Mouse (Mus musculus): ENCODE results near the gene Cacna2d3.

Cacna2d3 gene

DNA sequence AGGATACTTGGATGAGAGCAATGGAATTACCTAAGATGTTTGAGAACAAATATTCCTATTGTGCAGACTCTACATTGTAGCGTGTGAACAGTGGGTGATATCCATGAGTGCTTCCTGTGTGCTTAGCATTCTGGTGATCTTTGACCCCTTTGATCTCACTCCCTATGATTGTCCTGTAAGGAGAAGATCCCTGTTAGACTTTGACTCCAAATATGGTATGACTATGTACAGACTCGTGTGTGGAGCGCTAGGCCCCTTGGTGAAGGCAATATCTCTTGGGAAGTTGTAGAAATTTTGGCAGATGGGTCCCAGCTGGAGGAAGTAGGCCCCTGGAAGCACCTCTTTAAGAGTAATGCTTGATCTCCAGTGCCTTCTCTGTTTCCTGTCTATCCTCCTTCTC, 829.1 kb downstream of the Cacna2d3 start:
- DNase-seq = no peak

DNA sequence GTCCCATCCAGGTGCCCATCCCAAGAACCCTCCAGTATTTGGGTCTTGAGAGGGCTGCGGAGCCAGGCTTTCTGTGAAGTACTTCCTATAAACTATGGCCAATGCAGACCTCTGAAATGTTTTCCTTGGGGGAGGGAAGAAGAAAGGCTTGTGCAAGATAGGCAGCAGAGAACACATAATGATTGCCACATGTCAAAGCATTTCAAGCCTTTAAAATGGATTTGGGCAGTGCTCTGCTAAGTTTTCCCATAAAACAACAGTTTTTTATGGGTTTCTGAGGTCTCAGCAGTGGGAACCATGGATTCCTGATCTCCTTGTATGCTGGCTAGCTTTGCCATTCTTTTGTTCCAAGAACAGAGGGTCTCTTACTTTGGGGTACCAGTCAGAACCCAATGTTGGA, 834.3 kb downstream of the Cacna2d3 start:
- no peak for DNase-seq

DNA sequence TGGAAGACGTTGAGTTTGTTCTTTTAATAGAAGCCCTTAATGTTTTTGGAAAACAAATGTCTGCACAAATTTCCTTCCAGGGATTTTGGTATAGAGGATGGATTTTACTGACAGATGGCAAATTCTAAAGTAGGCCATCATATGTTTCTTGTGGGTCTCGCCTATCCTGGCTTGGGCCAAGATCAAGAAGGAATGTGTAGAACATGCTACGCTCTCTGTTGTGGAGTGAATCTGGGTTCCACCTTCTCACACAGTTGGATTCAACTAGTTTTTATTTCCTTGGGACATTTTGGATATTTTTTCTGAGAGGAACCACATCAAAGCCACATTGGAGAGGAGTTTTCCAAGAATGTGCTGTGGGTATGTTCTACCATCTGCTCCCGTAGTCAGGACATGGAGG, 835.0 kb downstream of the Cacna2d3 start:
- DNase-seq = peak; percentile 5 to 12

DNA sequence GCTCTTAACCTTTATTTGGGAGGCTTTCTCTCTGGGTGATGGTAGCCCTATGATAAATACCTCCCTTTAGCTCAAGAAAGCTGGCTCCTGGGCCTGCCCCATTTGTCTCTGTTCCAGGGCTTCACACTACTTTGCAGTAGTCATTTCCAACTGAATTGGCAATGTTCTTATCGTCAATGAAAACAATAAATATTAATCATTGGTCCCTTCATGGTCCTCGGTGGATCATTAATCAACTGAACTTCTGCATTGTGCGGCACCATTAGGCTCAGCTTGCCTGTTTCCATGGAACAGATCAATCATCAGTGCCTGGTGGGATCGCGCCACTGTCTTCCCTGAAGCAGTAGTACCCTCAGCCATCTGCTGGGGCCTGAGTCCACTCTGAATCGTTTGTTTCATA, 850.7 kb downstream of the Cacna2d3 start:
- no peak for DNase-seq

- no peak for DNase-seq
These were observed 851.3 kb downstream of the Cacna2d3 start for GRCm38 (mm10) chr14:28870382-28870781.

GRCm38 (mm10) chr14:28864925-28865324, 856.7 kb downstream of the Cacna2d3 start:
- no peak for DNase-seq

DNA sequence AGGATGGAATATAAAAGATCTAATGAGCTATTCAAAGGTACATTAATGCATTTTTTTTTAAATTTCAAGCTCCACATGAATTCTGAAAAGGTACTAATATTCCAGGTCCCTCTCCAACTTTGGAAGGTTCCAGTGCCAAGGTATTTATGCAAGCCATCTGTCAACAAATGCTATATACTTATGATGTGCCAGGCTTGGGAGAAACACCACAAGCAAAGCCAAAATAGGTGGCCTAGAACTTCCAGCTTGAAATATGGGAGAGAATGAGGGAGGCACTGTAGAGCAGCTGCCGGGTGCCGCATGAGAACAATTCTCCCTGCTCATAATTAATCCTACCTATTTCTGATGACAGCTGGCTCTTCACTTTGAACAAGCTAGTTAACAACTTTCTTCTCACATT, 860.5 kb downstream of the Cacna2d3 start:
- DNase-seq = peak; percentile 46 to 53

Data from cerebellum, adult 18-20 months (tissue).